In the genomic region with DNA sequence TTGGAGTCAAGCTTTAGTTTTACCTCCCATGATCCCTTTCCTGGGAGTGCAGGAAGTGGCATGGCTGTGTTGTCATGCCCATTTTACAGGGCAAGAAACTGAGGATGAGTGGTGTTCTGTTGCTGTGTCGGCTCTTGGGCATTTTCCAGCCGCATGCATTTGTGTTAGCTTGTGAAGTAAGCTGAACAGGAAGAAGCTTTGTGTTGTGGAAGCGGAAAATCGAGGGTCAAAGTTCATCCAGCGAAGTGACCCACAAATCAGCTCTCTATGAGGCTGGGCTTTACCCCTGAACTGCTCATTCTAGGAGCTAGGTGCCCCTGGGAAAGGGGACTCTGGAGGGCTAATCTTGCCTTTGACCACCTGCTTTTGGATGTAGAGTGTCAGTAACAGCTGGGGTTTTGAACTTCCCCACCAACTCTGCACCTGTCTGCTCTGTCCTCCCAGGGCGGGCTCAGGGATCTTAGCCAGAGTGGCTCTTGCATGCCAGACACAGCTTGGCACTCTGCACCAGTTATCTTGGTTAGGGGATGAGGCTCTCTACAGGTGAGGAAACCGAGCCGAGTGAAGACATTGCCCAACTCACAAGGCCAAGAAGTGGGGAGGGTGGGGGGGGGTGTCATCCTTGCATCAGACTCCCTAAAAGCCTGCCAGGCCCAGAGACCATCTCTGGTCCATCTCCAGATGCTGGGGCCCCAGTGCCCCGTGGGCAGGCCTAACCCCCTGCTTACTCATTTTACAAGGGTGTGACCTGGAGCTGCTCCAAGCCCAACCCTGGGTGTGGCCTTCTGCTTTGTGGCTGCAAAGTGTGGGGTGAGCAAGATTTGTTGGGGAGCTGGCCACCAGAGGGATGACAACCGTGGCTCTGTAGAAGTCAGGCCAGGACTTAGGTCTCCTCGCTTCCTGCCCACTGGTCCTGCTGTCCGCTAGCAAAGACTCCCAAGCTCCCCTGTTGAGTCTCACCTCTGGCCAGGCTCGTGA, we compare ENCODE assay signal across 8 mouse cellular contexts. TPM values are rescaled to one million over a fixed set of nuclear protein-coding genes. Genes with fewer than 3 reads are reported as not detected.
DNase-seq lines count a peak whose midpoint lies in the region; ATAC-seq and TF ChIP-seq lines count a peak whose summit lies in the region.

No protein-coding gene starts in this region.

- H3K9ac ChIP-seq in kidney, postnatal 0 days (ENCODE audit: low read depth, low read length), result no peak overlapping the region
- H3K9ac ChIP-seq in embryonic facial prominence, embryonic 11.5 days (replicated peaks; ENCODE audit: low read length), result no peak overlapping the region

- H3K4me3 ChIP-seq in kidney, postnatal 0 days (replicated peaks; ENCODE audit: low read depth, low read length), result no peak overlapping the region
- H3K4me3 ChIP-seq in embryonic facial prominence, embryonic 11.5 days (ENCODE audit: low read depth, low read length), result no peak overlapping the region; the same call in 1 of the 2 replicates
- H3K4me3 ChIP-seq in left cerebral cortex, adult 2 months, result no peak overlapping the region

- ATAC-seq in kidney, postnatal 0 days (replicated peaks; ENCODE audit: low FRiP score, low read depth), result no peak
- no peak for ATAC-seq in embryonic facial prominence, embryonic 11.5 days (replicated peaks; ENCODE audit: insufficient number of reproducible peaks, low FRiP score, low TSS enrichment, low read depth)
- ATAC-seq in megakaryocyte progenitor cell, adult 5-6 weeks (replicated peaks; ENCODE audit: poor library complexity), result peak; percentile 39

- WGBS in kidney, postnatal 0 days, result 64% methylated on average over 13 of the region's 13 CpGs
- 64% methylated on average over 13 of the region's 13 CpGs for WGBS in embryonic facial prominence, embryonic 11.5 days
- 30% methylated on average over 13 of the region's 13 CpGs for WGBS in large intestine, adult 2 months

- no peaks in the 10 kb centered on the region for H3K36me3 ChIP-seq in kidney, postnatal 0 days (ENCODE audit: insufficient read depth, low read length)
- H3K36me3 ChIP-seq in embryonic facial prominence, embryonic 11.5 days (replicated peaks; ENCODE audit: control insufficient read depth, insufficient read depth, low read depth, low read length), result no peaks in the 10 kb centered on the region

- peaks cover 12% of the 10 kb centered on the region for H3K4me1 ChIP-seq in kidney, postnatal 0 days (replicated peaks; ENCODE audit: insufficient read depth, low read length)
- H3K4me1 ChIP-seq in embryonic facial prominence, embryonic 11.5 days (ENCODE audit: control insufficient read depth, insufficient read depth, low read length), result peaks cover 3% of the 10 kb centered on the region

- intact Hi-C loops in left cerebral cortex, adult 2 months (cut with DNase I), result no loop called here

- H3K4me2 ChIP-seq in kidney, postnatal 0 days (ENCODE audit: low read length), result 0 out of 2 replicates have a peak overlapping the region, but pooled peaks have one; percentile 96
- H3K4me2 ChIP-seq in embryonic facial prominence, embryonic 11.5 days (ENCODE audit: low read depth, low read length), result peak overlapping the region; percentile 98; the same call in 1 of the 2 replicates

- H3K9me3 ChIP-seq in kidney, postnatal 0 days (replicated peaks; ENCODE audit: low read length), result no peaks in the 10 kb centered on the region
- H3K9me3 ChIP-seq in embryonic facial prominence, embryonic 11.5 days (replicated peaks; ENCODE audit: control insufficient read depth, low read length), result no peaks in the 10 kb centered on the region

- no peak for TF ChIP-seq CTCF in kidney, postnatal 0 days (IDR thresholded peaks at IDR 0.05; ENCODE audit: low read depth)
- TF ChIP-seq CTCF in left cerebral cortex, adult 2 months (IDR thresholded peaks at IDR 0.05), result no peak

- H3K27me3 ChIP-seq in kidney, postnatal 0 days (ENCODE audit: insufficient read depth, low read length), result no peaks in the 10 kb centered on the region
- no peaks in the 10 kb centered on the region for H3K27me3 ChIP-seq in embryonic facial prominence, embryonic 11.5 days (ENCODE audit: control insufficient read depth, insufficient read depth, low read length)

- no peak overlapping the region for H3K27ac ChIP-seq in kidney, postnatal 0 days
- H3K27ac ChIP-seq in embryonic facial prominence, embryonic 11.5 days (replicated peaks; ENCODE audit: low read depth, low read length), result no peak overlapping the region
- H3K27ac ChIP-seq in left cerebral cortex, adult 2 months, result no peak overlapping the region

- no peak for DNase-seq in kidney, postnatal 0 days (ENCODE audit: low spot score)
- DNase-seq in kidney, adult 8-10 months, result no peak
- DNase-seq in embryonic facial prominence, embryonic 11.5 days (ENCODE audit: low spot score), result no peak
- peak; percentile 85 for DNase-seq in large intestine, adult 2 months (ENCODE audit: low read depth, low spot score)
- peak; percentile 60 to 67 for DNase-seq in thymus, postnatal 36 days
- no peak for DNase-seq in layer of hippocampus, postnatal 14 days (ENCODE audit: low spot score in 2 of 2)
- DNase-seq in left cerebral cortex, adult 2 months (ENCODE audit: extremely low spot score in 1 of 2, low spot score in 2 of 2), result no peak

RNA-seq across cellular contexts. Expression of a gene that starts 2.3 kb away (rescaled TPM):
- 3.2 and 3.8 TPM in 2 replicates for polyA plus RNA-seq in kidney, postnatal 0 days (2015; fragmentation: Nextera tagmentation; extraction: Ambion mirVana)
- 5.0 and 6.1 TPM in 2 replicates for polyA plus RNA-seq in embryonic facial prominence, embryonic 11.5 days (2014; fragmentation: Nextera tagmentation; extraction: Ambion mirVana)
- polyA plus RNA-seq in large intestine, adult 2 months (2012; rRNA removed), result 15.9 and 21.0 TPM in 2 replicates
- total RNA-seq in megakaryocyte progenitor cell, adult 5-6 weeks (2015), result 5.6 and 7.5 TPM in 2 replicates
- 5.9 and 6.1 TPM in 2 replicates for total RNA-seq in megakaryocyte progenitor cell, adult 5-6 weeks (2017)
- 1 to 10 TPM; 1.1 to 1.4 TPM for total RNA-seq in layer of hippocampus, postnatal 14 days (2021)
- 1 to 10 TPM in 1 of 2 experiments, under 1 TPM in 1; 0.36 to 1.3 TPM for total RNA-seq in left cerebral cortex, adult 2 months (2021)

RNA-seq across cellular contexts. Expression of a gene that starts 31.2 kb away (rescaled TPM):
- polyA plus RNA-seq in kidney, postnatal 0 days (2015; fragmentation: Nextera tagmentation; extraction: Ambion mirVana), result 764 and 829 TPM in 2 replicates
- polyA plus RNA-seq in embryonic facial prominence, embryonic 11.5 days (2014; fragmentation: Nextera tagmentation; extraction: Ambion mirVana), result 608 and 653 TPM in 2 replicates
- 242 and 265 TPM in 2 replicates for polyA plus RNA-seq in large intestine, adult 2 months (2012; rRNA removed)
- 0.44 and 1.4 TPM in 2 replicates for total RNA-seq in megakaryocyte progenitor cell, adult 5-6 weeks (2015)
- total RNA-seq in megakaryocyte progenitor cell, adult 5-6 weeks (2017), result 1.0 and 2.4 TPM in 2 replicates
- total RNA-seq in layer of hippocampus, postnatal 14 days (2021), result 10 to 100 TPM; 77.9 to 91.6 TPM
- total RNA-seq in left cerebral cortex, adult 2 months (2021), result 10 to 100 TPM; 26.8 to 36.1 TPM

RNA-seq across cellular contexts. Expression of a gene that starts 31.7 kb away (rescaled TPM):
- polyA plus RNA-seq in kidney, postnatal 0 days (2015; fragmentation: Nextera tagmentation; extraction: Ambion mirVana), result 2.7 and 3.0 TPM in 2 replicates
- polyA plus RNA-seq in embryonic facial prominence, embryonic 11.5 days (2014; fragmentation: Nextera tagmentation; extraction: Ambion mirVana), result 2.8 and 2.9 TPM in 2 replicates
- 2.3 and 2.4 TPM in 2 replicates for polyA plus RNA-seq in large intestine, adult 2 months (2012; rRNA removed)
- total RNA-seq in megakaryocyte progenitor cell, adult 5-6 weeks (2015), result not detected in 2 replicates
- not detected in 2 replicates for total RNA-seq in megakaryocyte progenitor cell, adult 5-6 weeks (2017)
- 1 to 10 TPM; 5.1 to 6.0 TPM for total RNA-seq in layer of hippocampus, postnatal 14 days (2021)
- total RNA-seq in left cerebral cortex, adult 2 months (2021), result 1 to 10 TPM; 2.2 to 2.4 TPM

Comparison
In these comparisons a context has a peak if more than half of its experiments do, and no peak if none do; other contexts are left out.
1. DNase-seq: peak in large intestine, adult 2 months (single experiment) and thymus, postnatal 36 days (2 of 2); none in kidney, postnatal 0 days (single experiment), kidney, adult 8-10 months (0 of 2), embryonic facial prominence, embryonic 11.5 days (single experiment), layer of hippocampus, postnatal 14 days (0 of 2) and left cerebral cortex, adult 2 months (0 of 2).
2. RNA of a gene that starts 31.2 kb away (total RNA-seq): 77.9 to 91.6 TPM in layer of hippocampus, postnatal 14 days and 26.8 to 36.1 TPM in left cerebral cortex, adult 2 months; 0.44 to 2.4 TPM in megakaryocyte progenitor cell, adult 5-6 weeks; every median in the first group is over 4 times any median in the second.